Mouse (Mus musculus) small intestine, adult 2 months (tissue): Measurements from ENCODE around the gene Ugcg.

Experiments
- CTCF ChIP-seq: fragments of 200-500 bp; IDR thresholded peaks from 2 replicates; pipeline ENCODE4 v1.5.1; 2012; ENCODE audit warnings: low read depth, mild to moderate bottlenecking, control low read depth, inconsistent platforms, low read length, moderate library complexity, mixed read lengths; ENCODE audit not compliant: insufficient replicate concordance, insufficient read length; ENCODE audit errors: extremely low read depth
- POLR2A ChIP-seq: fragments of 200-500 bp; IDR thresholded peaks from 2 replicates; pipeline ENCODE4 v1.6.1; 2012; ENCODE audit warnings: low read depth, mild to moderate bottlenecking, control low read depth, inconsistent platforms, low read length, moderate library complexity

DNA sequence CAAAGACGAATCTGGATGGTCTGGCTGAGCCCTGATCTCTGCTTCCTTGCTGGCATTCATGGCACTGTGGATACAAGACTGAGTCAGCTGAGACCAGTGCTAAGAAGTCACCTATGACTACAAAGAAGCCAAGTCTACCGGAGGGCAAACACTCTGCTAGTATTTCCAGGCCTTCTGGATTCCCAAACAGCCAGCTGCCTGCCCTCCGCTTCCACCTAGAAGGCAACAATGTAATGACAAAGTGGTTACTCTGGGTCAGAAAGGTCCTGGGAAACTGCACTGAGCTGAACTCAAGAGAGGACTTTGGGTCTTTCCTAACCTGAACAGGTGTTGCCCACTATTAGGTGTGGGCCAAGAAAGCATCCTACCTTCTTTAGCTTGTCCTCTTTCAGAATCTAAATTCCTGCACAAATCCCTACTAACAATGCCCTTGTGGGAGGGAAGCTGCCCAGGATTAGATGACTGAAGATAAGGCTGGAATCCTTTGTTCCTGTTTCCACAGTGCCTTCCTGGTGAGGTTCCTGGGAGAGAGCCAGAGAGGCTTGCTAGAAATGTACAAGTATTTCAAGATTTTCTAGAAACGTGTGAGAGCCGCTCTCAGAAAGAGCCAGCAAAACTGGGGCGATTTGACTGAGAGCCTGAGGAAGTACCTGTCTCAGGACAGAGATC lies 63.5 kb downstream of the Ugcg start:
- TF ChIP-seq CTCF = no peak
- no peak for TF ChIP-seq POLR2A
